Mouse (Mus musculus): ENCODE measurements around the gene Tm4sf19.

DNA sequence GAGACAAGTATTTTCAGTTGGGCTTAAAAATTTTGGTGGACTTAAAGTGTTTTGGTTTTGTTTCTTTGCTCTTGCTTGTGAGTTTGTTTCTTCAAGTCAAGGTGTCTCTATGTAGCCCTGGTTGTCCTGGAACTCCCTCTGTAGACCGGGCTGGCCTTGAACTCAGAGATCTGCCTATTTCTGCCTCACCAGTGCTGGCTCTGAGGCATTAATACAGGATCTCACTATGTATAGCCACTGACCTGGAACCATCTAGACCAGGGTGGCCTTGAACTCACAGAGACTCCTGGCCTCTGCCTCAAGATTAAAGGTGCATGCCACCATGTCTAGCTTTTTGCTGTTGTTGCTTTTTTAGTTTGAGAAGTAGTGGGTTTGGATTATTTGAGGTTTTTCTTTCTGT is 31.6 kb downstream of the Tm4sf19 start:
- TF ChIP-seq POLR2A (IDR thresholded peaks at IDR 0.05; ENCODE audit: insufficient read length, low read depth) (no peak), E2F4 (IDR thresholded peaks at IDR 0.05; ENCODE audit: insufficient read depth) (no peak), POLR2AphosphoS2 (IDR thresholded peaks at IDR 0.05; ENCODE audit: insufficient read length, low read depth) (no peak)

All from myocyte (in vitro differentiated cells).